Mouse (Mus musculus) NIH3T3 (cell line): ENCODE data around the gene Robo2.

ENCODE experiments used
- DNase-seq: peaks from one replicate; pipeline ENCODE4 v3.0.0-alpha.2; 2012; ENCODE audit warnings: low read depth

Gene Robo2

DNA sequence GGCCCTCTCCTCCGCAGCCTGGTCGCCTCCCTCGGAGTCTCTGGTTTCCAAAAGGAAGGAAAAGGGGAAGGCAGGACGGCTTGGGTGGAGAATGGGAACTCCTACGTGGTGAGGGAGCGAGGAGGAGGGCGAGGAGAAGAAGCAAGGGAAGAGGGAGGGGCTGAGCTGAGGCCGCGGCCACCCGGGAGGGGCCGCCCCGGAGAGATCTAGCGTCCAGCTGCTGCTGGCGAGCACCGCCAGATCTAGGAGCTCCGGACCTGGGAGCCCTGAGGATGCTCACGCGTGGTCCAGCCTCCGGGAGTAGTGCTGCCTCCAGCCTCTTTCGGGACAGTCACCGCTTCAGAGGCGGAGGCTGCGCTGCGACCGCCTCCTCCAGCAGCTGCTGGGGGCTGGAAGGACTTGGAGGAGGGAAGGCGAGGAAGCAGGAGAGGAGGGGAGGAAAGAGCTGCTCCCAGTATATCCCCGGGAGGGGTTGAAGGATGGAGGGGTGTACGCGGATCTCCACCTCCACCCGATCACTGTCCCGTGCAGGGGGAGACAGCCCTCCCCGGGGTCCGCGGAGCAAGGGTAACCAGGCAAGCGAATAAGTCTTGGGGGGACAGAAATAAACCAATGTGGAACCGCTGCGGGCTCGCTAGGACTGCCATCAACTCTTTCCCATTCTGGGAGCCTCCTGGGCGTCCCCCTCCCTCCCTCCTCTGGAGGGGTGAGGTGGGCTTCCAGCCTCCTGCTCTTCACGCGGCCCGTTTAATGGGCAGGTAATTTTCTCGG is at the start of gene Robo2:
Gene Robo2 (minus strand): TSS at position 345 of the 771 bp plus-strand sequence.
- no peak for DNase-seq

DNA sequence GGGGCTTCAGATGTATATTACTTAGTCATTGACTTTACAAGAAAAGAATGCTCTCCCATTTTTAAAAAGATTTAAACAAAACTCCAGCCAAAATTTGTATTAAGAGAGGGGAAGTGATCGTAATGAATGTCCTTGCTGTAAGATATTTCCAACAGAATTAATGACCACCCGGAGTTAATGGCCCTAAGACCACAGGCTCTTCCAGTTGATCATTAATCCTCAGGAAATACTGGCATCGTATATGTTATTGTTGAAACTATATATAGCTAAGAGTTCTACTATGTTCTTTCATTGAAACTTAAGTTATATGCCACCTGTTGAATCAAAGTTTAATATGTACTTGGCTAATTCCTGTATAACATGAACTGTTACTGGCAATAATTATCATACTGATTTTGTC is 46.5 kb upstream of the Robo2 start:
- no peak for DNase-seq

DNA sequence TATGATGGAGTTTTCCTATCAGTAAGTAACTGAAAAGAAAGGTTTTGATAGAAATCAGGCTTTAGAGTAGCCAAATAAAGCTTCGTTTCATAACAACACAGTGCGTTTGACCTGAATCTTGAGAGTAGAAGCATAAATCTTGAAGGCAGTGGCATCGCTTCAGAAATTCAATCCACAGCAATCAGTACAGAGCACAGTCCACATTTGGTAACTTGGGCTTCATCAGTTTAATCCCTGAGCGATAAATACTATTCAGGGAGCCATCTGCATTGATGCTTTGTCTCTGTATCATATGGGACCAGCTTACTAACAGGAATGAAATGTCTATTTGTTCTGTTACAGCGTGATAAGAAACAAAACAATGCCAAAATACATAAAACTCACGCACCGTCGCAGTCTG is 46.1 kb upstream of the Robo2 start:
- no peak for DNase-seq

DNA sequence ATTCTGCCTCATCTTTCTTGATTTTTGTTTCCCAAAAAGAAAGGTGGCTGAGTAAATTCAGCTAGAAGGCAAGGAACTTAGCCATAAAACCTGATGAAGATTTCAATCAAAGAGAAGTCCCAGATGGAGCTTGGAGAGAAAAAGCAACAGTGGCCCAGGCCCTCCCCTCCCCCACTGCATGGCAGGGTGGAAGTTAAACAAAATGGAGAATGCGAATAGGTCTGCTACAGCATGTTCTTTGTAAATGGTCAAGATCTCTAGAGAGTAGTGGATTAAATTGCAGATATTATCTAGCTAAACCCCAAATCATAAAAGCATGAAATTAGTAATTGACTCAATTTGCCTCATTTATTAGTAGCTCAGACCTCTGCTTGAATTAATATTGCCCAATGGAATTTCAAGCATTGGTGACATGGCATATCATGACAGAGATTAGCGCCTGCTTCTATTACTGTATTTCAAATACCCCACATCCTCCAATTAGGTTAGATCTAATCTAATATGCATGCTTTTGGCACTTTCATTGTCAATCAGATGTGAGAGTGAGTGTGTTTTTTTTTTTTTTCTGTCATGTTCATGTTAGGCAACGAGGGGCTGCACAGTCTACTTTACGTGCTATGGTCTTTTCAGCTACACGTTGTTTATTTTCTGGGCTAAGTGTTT is 45.3 kb upstream of the Robo2 start:
- no peak for DNase-seq

DNA sequence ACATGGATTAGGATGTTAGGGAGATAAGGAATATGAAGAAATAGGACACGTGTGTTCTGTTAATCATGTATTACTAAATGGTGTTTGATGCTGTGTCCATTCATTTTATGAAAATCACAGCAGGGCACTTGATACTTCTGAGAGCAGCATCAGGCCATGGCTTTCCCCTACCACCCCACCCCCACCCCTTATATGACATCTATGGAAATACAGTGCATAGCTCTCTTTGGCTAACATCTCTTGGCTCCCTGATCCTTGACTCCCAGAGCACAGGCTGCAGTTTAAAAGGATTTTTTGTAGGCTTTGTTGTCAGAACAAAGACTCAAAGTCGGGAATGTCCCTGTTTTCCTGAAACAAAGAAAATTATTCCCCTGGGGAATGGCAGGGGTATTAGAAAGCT is 43.6 kb upstream of the Robo2 start:
- no peak for DNase-seq

- no peak for DNase-seq
Measured at GRCm38 (mm10) chr16:74448025-74448424, 36.4 kb upstream of the Robo2 start.

DNA sequence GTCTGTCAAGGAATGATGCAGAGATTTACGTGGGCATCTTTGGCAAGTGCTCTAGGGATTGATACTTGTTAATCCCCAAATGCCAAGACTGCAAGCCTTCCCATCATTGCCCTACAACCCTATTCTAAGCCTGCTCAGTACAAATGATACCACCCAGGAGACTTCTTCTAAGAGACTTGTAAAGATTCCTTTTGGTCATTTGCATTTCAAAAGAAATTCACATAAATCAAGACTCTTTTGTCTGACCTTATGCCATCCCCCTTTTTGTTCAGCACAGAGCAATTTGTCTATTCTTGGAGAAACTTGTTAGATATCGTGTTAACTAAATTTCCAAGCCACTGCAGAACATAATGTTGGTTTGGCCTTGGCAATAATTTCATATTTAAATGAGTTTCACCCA is 15.4 kb upstream of the Robo2 start:
- DNase-seq: no peak

GRCm38 (mm10) chr16:74420324-74420723 is 8.7 kb upstream of the Robo2 start:
- DNase-seq: no peak

GRCm38 (mm10) chr16:74412471-74413291 is 1.1 kb upstream of the Robo2 start:
- DNase-seq: peak; percentile 6

- no peak for DNase-seq
Measured at GRCm38 (mm10) chr16:74411021-74411420, 604 bp downstream of the Robo2 start.

DNA sequence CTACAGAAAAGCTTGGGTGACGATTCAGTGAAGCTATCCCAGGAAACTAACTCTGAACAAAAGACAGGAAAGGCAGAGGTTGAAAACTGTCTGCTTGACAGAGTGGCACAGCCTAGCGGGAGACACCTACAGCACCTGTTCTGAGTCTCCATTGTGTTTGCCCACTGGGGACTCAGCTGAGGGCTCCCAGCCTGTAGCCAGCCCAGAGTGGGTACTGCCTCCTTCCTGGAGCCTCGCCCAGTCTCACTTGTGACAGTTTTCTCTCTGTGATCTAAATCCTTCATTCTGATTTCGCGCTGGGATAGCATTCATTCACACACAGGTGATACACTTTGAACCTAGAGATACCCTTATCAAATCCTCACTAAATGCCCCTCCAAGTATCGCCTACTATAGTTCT is 1.5 kb downstream of the Robo2 start:
- DNase-seq: no peak

DNA sequence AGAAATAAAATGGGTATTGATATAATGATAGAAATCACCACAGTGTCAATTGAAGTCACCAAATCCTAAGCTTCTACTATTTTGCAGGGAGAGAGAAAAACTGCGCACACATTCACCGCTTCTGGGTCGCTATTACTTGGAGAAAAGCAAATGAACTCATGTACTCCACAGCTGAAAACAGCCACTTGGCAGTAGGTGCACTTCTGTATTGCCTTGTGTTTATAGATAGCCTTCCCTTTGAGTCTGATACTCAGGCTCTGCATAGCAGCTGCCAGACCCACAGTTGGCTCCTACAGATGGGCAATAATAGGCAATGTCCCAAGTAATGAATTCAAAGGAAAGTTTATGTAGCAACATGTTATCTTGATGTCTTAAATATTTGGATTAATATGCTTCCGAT is 2.1 kb downstream of the Robo2 start:
- DNase-seq: no peak

DNA sequence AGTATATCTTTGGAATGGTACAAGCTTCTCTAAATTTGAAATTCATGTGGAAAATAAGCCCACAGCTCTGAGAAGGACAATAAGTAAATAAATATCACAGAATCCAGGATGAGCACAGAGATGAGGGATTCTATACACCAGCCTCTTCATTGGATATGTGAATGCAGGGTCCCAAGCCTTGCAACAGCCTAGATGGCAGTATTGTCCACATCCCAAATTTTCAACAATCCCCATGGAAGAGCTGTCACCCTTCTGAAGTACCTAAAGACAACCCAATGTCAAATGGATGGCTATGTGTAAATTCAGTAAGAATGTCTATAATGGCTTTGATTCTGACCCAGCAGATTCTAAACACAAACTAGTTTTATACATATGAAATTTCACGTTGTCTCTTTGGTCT is 3.1 kb downstream of the Robo2 start:
- DNase-seq: no peak

DNA sequence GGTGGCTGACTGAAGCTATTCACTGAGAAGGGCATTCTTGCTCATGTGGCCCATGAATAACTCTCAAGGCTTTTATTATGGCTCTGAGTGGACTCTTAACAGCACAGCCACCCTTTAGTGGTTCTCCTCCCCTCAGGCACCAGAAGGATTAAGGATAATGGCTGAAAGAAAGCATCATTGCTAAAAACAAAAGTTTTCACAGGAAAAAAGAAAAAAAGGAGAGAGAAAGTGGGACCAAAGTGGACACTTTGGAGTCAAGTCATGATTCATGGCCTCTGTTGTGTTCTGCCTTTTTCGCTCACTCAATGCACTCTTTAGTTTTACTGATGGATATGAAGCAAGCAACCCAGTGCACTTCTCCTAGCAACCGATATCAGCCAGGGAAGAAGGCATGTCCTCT is 14.3 kb downstream of the Robo2 start:
- no peak for DNase-seq

- no peak for DNase-seq
Measured at GRCm38 (mm10) chr16:74395678-74396077, 15.9 kb downstream of the Robo2 start.

GRCm38 (mm10) chr16:74379458-74379857 is 32.2 kb downstream of the Robo2 start:
- no peak for DNase-seq

GRCm38 (mm10) chr16:74375342-74375940 is 36.2 kb downstream of the Robo2 start:
- no peak for DNase-seq

DNA sequence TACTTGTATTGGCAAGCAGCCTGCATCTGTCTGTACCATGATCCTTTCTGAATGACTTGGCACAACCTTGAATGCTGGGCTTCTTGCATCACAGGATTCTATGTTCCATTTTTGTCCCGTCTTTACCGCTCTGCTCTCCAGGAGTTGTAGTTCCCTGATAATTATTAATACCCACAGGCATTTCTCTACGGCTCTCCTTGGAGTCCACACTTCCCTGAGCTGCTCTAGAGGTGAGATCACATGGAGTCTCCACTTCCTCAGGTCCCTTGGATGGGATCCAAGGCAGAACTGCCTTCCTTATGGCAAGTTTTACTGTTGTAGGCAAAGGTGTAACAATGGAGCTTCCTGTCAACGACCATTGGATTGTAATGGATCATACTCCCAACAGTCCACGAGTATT is 37.1 kb downstream of the Robo2 start:
- DNase-seq: no peak

GRCm38 (mm10) chr16:74373407-74373806 is 38.2 kb downstream of the Robo2 start:
- DNase-seq: no peak

GRCm38 (mm10) chr16:74372876-74373275 is 38.7 kb downstream of the Robo2 start:
- no peak for DNase-seq

- DNase-seq: no peak
Measured at GRCm38 (mm10) chr16:74348437-74348836, 63.2 kb downstream of the Robo2 start.

DNA sequence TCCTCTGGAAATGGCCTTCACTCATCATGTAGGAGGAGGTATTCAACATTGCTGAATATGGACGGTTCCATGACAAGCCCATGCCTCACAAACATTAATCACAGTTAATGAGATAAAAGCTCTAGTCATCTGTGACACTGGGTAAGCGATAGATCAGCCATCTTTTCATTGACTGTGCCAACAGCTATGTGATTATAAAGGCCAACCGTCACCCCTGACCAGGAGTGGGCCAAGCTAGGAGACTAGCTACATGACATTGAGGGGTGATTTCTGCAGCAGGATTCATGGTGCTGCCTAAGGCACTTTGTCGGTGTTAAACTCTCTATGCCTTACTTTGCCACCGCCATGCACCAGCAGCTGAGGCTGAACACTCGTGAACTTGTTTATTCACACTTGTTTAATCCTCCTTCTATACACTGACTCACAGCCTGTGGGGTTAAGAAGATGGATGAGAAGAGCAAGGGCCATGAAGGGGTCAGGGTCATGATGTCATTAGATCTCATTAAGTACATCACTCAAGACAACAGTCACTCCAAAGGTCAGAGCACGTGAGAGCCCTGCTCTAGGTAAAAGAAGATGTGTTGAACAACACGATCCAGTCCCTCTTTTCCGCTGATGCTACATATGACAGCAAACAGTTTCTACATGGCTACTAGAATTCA is 72.5 kb downstream of the Robo2 start:
- no peak for DNase-seq
